Mouse (Mus musculus) megakaryocyte, embryonic 14.5 days (primary cell): Measurements from ENCODE around the gene Vac14.

Source experiments
- FLI1 ChIP-seq: IDR thresholded peaks from 2 replicates; pipeline ENCODE4 v1.6.1; 2012; ENCODE audit warnings: low read length, inconsistent platforms, mixed read lengths
- GATA1 ChIP-seq: IDR thresholded peaks from 3 replicates; pipeline ENCODE4 v1.6.1; 2012; ENCODE audit warnings: mixed read lengths, low read length, inconsistent platforms, borderline replicate concordance

- no peak for TF ChIP-seq GATA1
- no peak for TF ChIP-seq FLI1
Observed at GRCm38 (mm10) chr8:110724493-110724892, 106.1 kb downstream of the Vac14 start.
